Mouse (Mus musculus): Measurements from ENCODE around the gene Capza1.
"Not testable (repeated sequence)": the region's sequence is repeated elsewhere in the genome, so short reads cannot be mapped to it uniquely, and the experiment has no call there.

The Capza1 gene

GRCm38 (mm10) chr3:104817481-104817990 is 46.8 kb downstream of the Capza1 start:
- peak; percentile 56 for DNase-seq (ENCODE audit: low spot score)

- DNase-seq (ENCODE audit: low spot score), result no peak
Measured at GRCm38 (mm10) chr3:104816130-104816529, 48.2 kb downstream of the Capza1 start.

- DNase-seq (ENCODE audit: low spot score), result no peak
Measured at GRCm38 (mm10) chr3:104815346-104815745, 49.0 kb downstream of the Capza1 start.

GRCm38 (mm10) chr3:104814746-104815145 is 49.6 kb downstream of the Capza1 start:
- DNase-seq (ENCODE audit: low spot score), result no peak

- not testable (repeated sequence) for DNase-seq (ENCODE audit: low spot score)
Measured at GRCm38 (mm10) chr3:104813227-104813626, 51.1 kb downstream of the Capza1 start.

GRCm38 (mm10) chr3:104812254-104812653 is 52.1 kb downstream of the Capza1 start:
- DNase-seq (ENCODE audit: low spot score), result no peak

- no peak for DNase-seq (ENCODE audit: low spot score)
Measured at GRCm38 (mm10) chr3:104811752-104812151, 52.6 kb downstream of the Capza1 start.

- no peak for DNase-seq (ENCODE audit: low spot score)
Measured at GRCm38 (mm10) chr3:104805539-104805938, 58.8 kb downstream of the Capza1 start.

- DNase-seq (ENCODE audit: low spot score), result no peak
Measured at GRCm38 (mm10) chr3:104804312-104804711, 60.0 kb downstream of the Capza1 start.

GRCm38 (mm10) chr3:104801481-104801880 is 62.8 kb downstream of the Capza1 start:
- DNase-seq (ENCODE audit: low spot score), result no peak

- no peak for DNase-seq (ENCODE audit: low spot score)
Measured at GRCm38 (mm10) chr3:104800681-104801080, 63.6 kb downstream of the Capza1 start.

- DNase-seq (ENCODE audit: low spot score), result peak; percentile 46
Measured at GRCm38 (mm10) chr3:104796430-104797082, 67.7 kb downstream of the Capza1 start.

GRCm38 (mm10) chr3:104795661-104796340 is 68.5 kb downstream of the Capza1 start:
- no peak for DNase-seq (ENCODE audit: low spot score)

- no peak for DNase-seq (ENCODE audit: low spot score)
Measured at GRCm38 (mm10) chr3:104794953-104795470, 69.3 kb downstream of the Capza1 start.

- peak; percentile 89 for DNase-seq (ENCODE audit: low spot score)
Measured at GRCm38 (mm10) chr3:104793871-104794828, 70.2 kb downstream of the Capza1 start.

- DNase-seq (ENCODE audit: low spot score), result peak; percentile 44
Measured at GRCm38 (mm10) chr3:104792360-104793270, 71.7 kb downstream of the Capza1 start.

- no peak for DNase-seq (ENCODE audit: low spot score)
Measured at GRCm38 (mm10) chr3:104791671-104792070, 72.6 kb downstream of the Capza1 start.

- DNase-seq (ENCODE audit: low spot score), result no peak
Measured at GRCm38 (mm10) chr3:104791017-104791416, 73.3 kb downstream of the Capza1 start.

GRCm38 (mm10) chr3:104790401-104790937 is 73.8 kb downstream of the Capza1 start:
- DNase-seq (ENCODE audit: low spot score), result no peak

GRCm38 (mm10) chr3:104789822-104790221 is 74.5 kb downstream of the Capza1 start:
- peak; percentile 38 for DNase-seq (ENCODE audit: low spot score)

GRCm38 (mm10) chr3:104789312-104789605 is 75.0 kb downstream of the Capza1 start:
- no peak for DNase-seq (ENCODE audit: low spot score)

Measured in urinary bladder, postnatal 14 days (tissue).